Comparison of ENCODE assay signal across 8 mouse cellular contexts in the genomic region with DNA sequence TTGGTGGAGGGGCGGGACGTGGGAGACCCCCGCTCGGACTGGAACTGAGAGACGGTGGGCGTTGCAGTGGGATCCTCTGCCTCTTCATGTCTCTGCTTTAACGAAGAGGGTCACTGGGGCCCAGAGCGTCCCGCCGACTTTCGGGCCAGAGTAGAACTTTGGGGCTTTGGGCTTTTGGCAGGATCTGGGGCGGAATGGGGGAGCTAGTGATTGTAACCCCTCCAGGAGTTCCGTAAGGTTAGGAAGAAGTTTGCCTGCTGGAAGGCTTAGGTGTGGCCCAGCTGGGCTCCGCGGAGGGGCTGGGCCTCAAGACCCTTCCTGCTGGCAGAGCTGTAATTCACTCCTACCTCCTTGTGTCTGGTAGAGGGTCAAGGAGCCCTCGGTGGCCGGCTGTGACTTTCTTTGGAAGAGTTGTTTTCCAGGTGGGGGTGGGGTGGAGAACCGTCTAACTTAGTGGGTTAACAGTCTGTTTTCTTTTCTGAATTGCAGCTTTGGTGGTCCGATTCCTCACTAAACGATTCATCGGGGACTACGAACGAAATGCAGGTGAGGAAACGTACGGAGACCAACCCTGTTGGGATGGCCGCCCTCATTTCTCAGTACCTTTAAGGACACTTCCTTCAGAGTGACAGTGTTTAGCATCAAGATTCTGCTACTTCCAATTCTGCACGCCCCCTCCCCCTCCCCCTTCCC. TPM values are rescaled to one million over a fixed set of nuclear protein-coding genes. Genes with fewer than 3 reads are reported as not detected.
DNase-seq lines count a peak whose midpoint lies in the region; ATAC-seq and TF ChIP-seq lines count a peak whose summit lies in the region.

No protein-coding gene starts in this region.

- no peak for DNase-seq in heart, adult 8-10 months (ENCODE audit: low spot score)
- DNase-seq in MEL (ENCODE audit: low read depth, low spot score), result no peak
- DNase-seq in right cerebral cortex, postnatal 36 days (ENCODE audit: low spot score in 2 of 2), result no peak
- no peak for DNase-seq in frontal cortex, adult 2 months (ENCODE audit: extremely low spot score in 1 of 2, low spot score in 1 of 2)
- DNase-seq in left cerebral cortex, adult 8-10 months (ENCODE audit: low spot score in 2 of 2), result no peak

- peaks cover 43% of the 10 kb centered on the region for H3K36me3 ChIP-seq in heart, embryonic 14.5 days (ENCODE audit: control insufficient read depth, insufficient read depth, low read length)
- peaks cover 0 to 12% of the 10 kb centered on the region in 2 experiments; a peak in 2 of 4 replicates for H3K36me3 ChIP-seq in MEL (ENCODE audit: control insufficient read depth in 1 of 2, insufficient read depth in 2 of 2, low read length in 2 of 2)
- peaks cover 13% of the 10 kb centered on the region for H3K36me3 ChIP-seq in forebrain, embryonic 13.5 days (ENCODE audit: poor library complexity, severe bottlenecking)
- H3K36me3 ChIP-seq in liver, embryonic 12.5 days, result peaks cover 21% of the 10 kb centered on the region

- H3K9me3 ChIP-seq in heart, embryonic 14.5 days (ENCODE audit: control insufficient read depth, low read length), result no peaks in the 10 kb centered on the region
- H3K9me3 ChIP-seq in MEL (replicated peaks; ENCODE audit: insufficient read depth, low read length), result no peaks in the 10 kb centered on the region
- H3K9me3 ChIP-seq in forebrain, embryonic 13.5 days (replicated peaks), result no peaks in the 10 kb centered on the region
- no peaks in the 10 kb centered on the region for H3K9me3 ChIP-seq in liver, embryonic 12.5 days (replicated peaks)

- peak overlapping the region; percentile 92 to 95 for H3K27ac ChIP-seq in heart, embryonic 14.5 days (replicated peaks in 1 of 2; ENCODE audit: control insufficient read depth in 1 of 2, insufficient read depth in 1 of 2, low read depth in 2 of 2, low read length in 2 of 2)
- H3K27ac ChIP-seq in MEL (ENCODE audit: control insufficient read depth, low read depth, low read length), result no peak overlapping the region
- peak overlapping the region; percentile 73; the same call in 1 of the 2 replicates for H3K27ac ChIP-seq in forebrain, embryonic 13.5 days
- peak overlapping the region; percentile 15 for H3K27ac ChIP-seq in liver, embryonic 12.5 days

- TF ChIP-seq CTCF in MEL (IDR thresholded peaks at IDR 0.05 in 2 of 3, conservative IDR thresholded peaks at IDR 0.05 in 1 of 3; ENCODE audit: control insufficient read depth in 1 of 3, insufficient read depth in 1 of 3, low read depth in 2 of 3, low read length in 3 of 3, poor library complexity in 1 of 3, severe bottlenecking in 1 of 3), result no peak

- H3K4me2 ChIP-seq in heart, embryonic 14.5 days (ENCODE audit: low read length), result peak overlapping the region; percentile 97
- H3K4me2 ChIP-seq in forebrain, embryonic 13.5 days, result peak overlapping the region; percentile 92
- H3K4me2 ChIP-seq in liver, embryonic 12.5 days, result peak overlapping the region; percentile 98

- no peak for TF ChIP-seq RAD21 in MEL (IDR thresholded peaks at IDR 0.05; ENCODE audit: low read depth, low read length)

- 1% methylated on average over 27 of the region's 27 CpGs for WGBS in heart, embryonic 14.5 days
- WGBS in forebrain, embryonic 13.5 days, result 1% methylated on average over 27 of the region's 27 CpGs
- 7% methylated on average over 27 of the region's 27 CpGs for whole genome bisulfite sequencing in liver, embryonic 12.5 days (ENCODE audit: insufficient replicate concordance)

- no peaks in the 10 kb centered on the region for H3K27me3 ChIP-seq in heart, embryonic 14.5 days (ENCODE audit: control insufficient read depth, insufficient read depth, low read length)
- H3K27me3 ChIP-seq in MEL (ENCODE audit: control insufficient read depth in 1 of 2, insufficient read depth in 2 of 2, low read length in 2 of 2), result no peaks in the 10 kb centered on the region
- peaks cover 5% of the 10 kb centered on the region for H3K27me3 ChIP-seq in forebrain, embryonic 13.5 days
- peaks cover 60% of the 10 kb centered on the region for H3K27me3 ChIP-seq in liver, embryonic 12.5 days (replicated peaks)

- no peak for TF ChIP-seq POLR2A in MEL (IDR thresholded peaks at IDR 0.05; ENCODE audit: control insufficient read depth in 1 of 2, insufficient read depth in 1 of 2, low read depth in 1 of 2, low read length in 2 of 2, poor library complexity in 1 of 2)

- H3K9ac ChIP-seq in heart, embryonic 14.5 days (ENCODE audit: low read length), result peak overlapping the region; percentile 100
- peak overlapping the region; percentile 68 for H3K9ac ChIP-seq in MEL (ENCODE audit: control insufficient read depth, low read depth, low read length, poor library complexity, severe bottlenecking)
- peak overlapping the region; percentile 87 for H3K9ac ChIP-seq in forebrain, embryonic 13.5 days
- H3K9ac ChIP-seq in liver, embryonic 12.5 days, result peak overlapping the region; percentile 79

- H3K79me2 ChIP-seq in MEL (ENCODE audit: control insufficient read depth, insufficient read depth, low read length, poor library complexity), result no peaks in the 10 kb centered on the region

- peaks cover 38 to 56% of the 10 kb centered on the region in 2 experiments for H3K4me1 ChIP-seq in heart, embryonic 14.5 days (ENCODE audit: control insufficient read depth in 2 of 2, insufficient read depth in 2 of 2, low read length in 2 of 2)
- H3K4me1 ChIP-seq in MEL (ENCODE audit: control insufficient read depth in 1 of 2, insufficient read depth in 2 of 2, low read length in 2 of 2), result peaks cover 2 to 23% of the 10 kb centered on the region in 2 experiments
- H3K4me1 ChIP-seq in forebrain, embryonic 13.5 days, result peaks cover 46% of the 10 kb centered on the region
- peaks cover 44% of the 10 kb centered on the region for H3K4me1 ChIP-seq in liver, embryonic 12.5 days

- ATAC-seq in heart, embryonic 14.5 days (ENCODE audit: insufficient number of reproducible peaks, insufficient read depth, low FRiP score, low read depth), result peak; percentile 15; the same call in 1 of the 2 replicates
- ATAC-seq in forebrain, embryonic 13.5 days, result peak; percentile 9
- ATAC-seq in liver, embryonic 12.5 days, result no peak

- no peak for TF ChIP-seq EP300 in MEL (IDR thresholded peaks at IDR 0.05; ENCODE audit: low read depth in 1 of 2, low read length in 2 of 2)

- peak overlapping the region; percentile 60 to 97 for H3K4me3 ChIP-seq in heart, embryonic 14.5 days (ENCODE audit: control insufficient read depth in 1 of 2, insufficient read depth in 1 of 2, low read depth in 1 of 2, low read length in 2 of 2)
- peak overlapping the region; percentile 78 to 86 for H3K4me3 ChIP-seq in MEL (ENCODE audit: control insufficient read depth in 1 of 2, insufficient read depth in 1 of 2, low read depth in 2 of 2, low read length in 2 of 2)
- peak overlapping the region; percentile 79 for H3K4me3 ChIP-seq in forebrain, embryonic 13.5 days
- peak overlapping the region; percentile 71 for H3K4me3 ChIP-seq in liver, embryonic 12.5 days

TF ChIP-seq in MEL, 35 proteins besides CTCF, POLR2A, EP300 and RAD21:
- no peak for TF ChIP-seq SIN3A (IDR thresholded peaks at IDR 0.05; ENCODE audit: low read length)
- no peak for TF ChIP-seq RCOR1 (IDR thresholded peaks at IDR 0.05; ENCODE audit: low read depth, low read length)
- no peak for TF ChIP-seq ZC3H11A (IDR thresholded peaks at IDR 0.05; ENCODE audit: low read depth, low read length)
- no peak for TF ChIP-seq TAL1 (IDR thresholded peaks at IDR 0.05; ENCODE audit: low read length)
- TF ChIP-seq NELFE (IDR thresholded peaks at IDR 0.05; ENCODE audit: low read depth, low read length), result no peak
- TF ChIP-seq KAT2A (conservative IDR thresholded peaks at IDR 0.05; ENCODE audit: low read depth, low read length), result no peak
- TF ChIP-seq UBTF (IDR thresholded peaks at IDR 0.05; ENCODE audit: borderline replicate concordance, insufficient read depth, low read depth, low read length), result no peak
- no peak for TF ChIP-seq CHD1 (IDR thresholded peaks at IDR 0.05; ENCODE audit: low read depth, low read length)
- no peak for TF ChIP-seq USF1 (IDR thresholded peaks at IDR 0.05; ENCODE audit: low read depth, low read length)
- no peak for TF ChIP-seq GATA1 (IDR thresholded peaks at IDR 0.05; ENCODE audit: low read depth, low read length)
- TF ChIP-seq TBP (IDR thresholded peaks at IDR 0.05; ENCODE audit: low read depth, low read length), result no peak
- no peak for TF ChIP-seq JUND (IDR thresholded peaks at IDR 0.05; ENCODE audit: low read depth, low read length)
- no peak for TF ChIP-seq SMC3 (IDR thresholded peaks at IDR 0.05; ENCODE audit: low read depth, low read length)
- TF ChIP-seq TCF12 (IDR thresholded peaks at IDR 0.05; ENCODE audit: low read depth, low read length), result no peak

RNA-seq across cellular contexts. Expression of a gene that starts 0.7 kb away (rescaled TPM):
- polyA plus RNA-seq in heart, embryonic 14.5 days (2014; fragmentation: Nextera tagmentation; extraction: Ambion mirVana), result 85.9 and 92.3 TPM in 2 replicates
- total RNA-seq in heart, adult 8-10 months (2022), result 10 to 100 TPM; 36.0 to 52.1 (median 41.2) TPM
- total RNA-seq in MEL (2012; rRNA removed), result 0.15 and 0.20 TPM in 2 replicates
- under 1 TPM in 1 of 2 experiments, not detected in 1; 0.54 TPM for polyA plus RNA-seq in MEL (2012; ENCODE audit: insufficient read depth in 1 of 2, insufficient read length in 2 of 2, low read depth in 1 of 2, low replicate concordance in 2 of 2, missing spikeins in 1 of 2)
- polyA plus RNA-seq in forebrain, embryonic 13.5 days (2015; fragmentation: Nextera tagmentation; extraction: Ambion mirVana), result 23.0 TPM in 2 replicates
- polyA plus RNA-seq in liver, embryonic 12.5 days (2016; fragmentation: Nextera tagmentation; extraction: Ambion mirVana), result 5.9 and 7.0 TPM in 2 replicates
- polyA plus RNA-seq in frontal cortex, adult 2 months (2012; rRNA removed), result 191 and 225 TPM in 2 replicates
- total RNA-seq in left cerebral cortex, adult 8-10 months (2022), result 100 to 1,000 TPM in 1 of 4 experiments, 10 to 100 TPM in 3; 69.2 to 106 (median 80.9) TPM
